Mouse (Mus musculus) cerebellum, adult 9-11 months (tissue): ENCODE data around the gene Ror1.

ENCODE experiments used
- DNase-seq: peaks from one replicate; pipeline ENCODE4 v3.0.0; 2022

The Ror1 gene

GRCm38 (mm10) chr4:100328361-100328970 lies 232.9 kb downstream of the Ror1 start:
- DNase-seq = no peak

DNA sequence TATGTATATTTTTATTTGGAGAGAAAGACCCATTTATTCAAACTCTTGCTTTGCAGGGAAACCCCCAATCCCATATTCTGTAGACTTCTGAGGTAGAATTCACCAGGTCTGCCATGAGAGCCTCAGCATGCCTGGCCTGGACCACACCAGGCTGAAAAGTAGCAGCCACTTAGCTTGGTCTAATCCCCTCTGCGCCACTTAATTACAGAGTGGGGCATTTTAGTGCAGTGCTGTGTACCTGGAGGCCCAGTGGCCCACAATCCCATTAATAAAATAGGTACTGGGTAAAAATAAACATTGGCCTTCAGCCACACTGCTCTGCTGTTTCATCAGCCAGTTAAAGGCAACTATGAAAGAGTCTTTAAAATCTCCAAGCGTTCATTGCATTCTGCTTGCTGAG lies 239.6 kb downstream of the Ror1 start:
- DNase-seq = no peak

DNA sequence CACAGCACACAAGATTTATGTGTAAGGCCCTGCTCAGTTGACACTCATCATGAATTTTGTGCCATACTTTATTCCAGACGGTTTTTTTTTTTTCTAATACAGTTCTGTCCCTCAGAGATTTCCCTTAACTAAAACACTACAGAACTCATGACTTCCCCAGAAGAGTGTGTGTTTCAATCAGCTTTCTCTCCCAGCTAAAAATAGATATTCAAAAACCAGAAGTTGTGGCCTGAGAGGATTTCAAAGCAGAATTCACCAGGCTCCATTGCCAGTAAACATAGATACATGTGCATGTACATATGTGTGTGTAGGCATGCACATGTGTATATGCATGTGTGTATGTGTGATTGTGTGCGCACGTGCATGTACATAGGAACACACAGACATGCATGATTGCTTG lies 252.2 kb downstream of the Ror1 start:
- no peak for DNase-seq

DNA sequence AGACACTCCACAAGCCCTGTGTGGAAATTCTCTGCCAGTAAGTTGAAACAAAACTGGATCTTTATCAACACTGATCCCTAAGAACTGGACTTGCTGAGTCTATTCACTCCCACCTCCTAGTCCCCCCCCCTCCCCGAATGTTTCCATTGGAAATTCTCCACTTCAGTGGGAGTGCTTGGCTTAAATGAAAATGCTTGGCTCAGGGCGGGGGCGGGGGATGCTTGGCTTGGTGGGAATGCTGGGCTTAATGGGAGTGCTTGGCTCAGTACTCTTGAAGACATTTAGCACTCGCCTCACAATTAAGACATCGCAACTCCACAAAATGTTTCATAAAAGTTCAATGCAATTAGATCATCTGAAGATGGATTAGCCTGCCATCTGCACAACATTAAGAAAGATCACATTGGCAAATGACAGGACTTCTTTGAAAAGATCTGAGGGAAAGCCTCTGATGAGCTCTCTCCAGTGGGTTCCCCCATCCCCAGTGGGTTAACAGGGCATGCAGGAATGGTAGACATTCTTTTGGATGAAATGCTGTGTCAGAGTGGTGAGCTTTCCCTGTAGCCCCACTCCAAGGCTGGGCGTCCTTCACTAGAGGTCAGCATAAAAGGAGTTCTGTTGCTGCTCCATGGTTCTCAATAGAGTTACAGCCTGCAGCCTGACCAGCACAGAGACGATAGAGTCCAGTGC lies 254.7 kb downstream of the Ror1 start:
- no peak for DNase-seq

DNA sequence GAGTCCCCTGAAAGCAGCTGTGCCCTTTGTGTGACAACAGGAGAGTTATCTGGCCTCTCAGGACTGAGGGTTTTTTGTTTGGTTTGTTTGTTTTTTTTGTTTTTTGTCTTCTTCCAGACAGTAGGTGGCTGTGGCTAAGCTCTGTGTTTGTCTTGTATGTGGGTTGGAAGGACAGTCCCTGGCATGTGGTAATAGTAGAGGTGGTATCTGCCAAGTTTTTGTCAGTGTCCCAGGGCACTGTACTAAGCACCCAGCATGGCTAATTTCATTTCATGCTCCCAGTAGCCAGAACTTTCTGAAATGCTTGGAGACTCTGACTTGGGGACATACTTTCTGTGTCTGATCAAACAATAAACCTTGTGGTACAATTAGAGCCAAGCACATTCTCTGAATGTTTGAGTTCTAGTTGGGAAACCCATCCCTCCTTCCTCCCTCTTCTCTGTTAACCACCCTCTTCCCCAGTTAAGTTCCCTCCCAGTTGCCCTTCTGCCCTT lies 256.3 kb downstream of the Ror1 start:
- DNase-seq = no peak

DNA sequence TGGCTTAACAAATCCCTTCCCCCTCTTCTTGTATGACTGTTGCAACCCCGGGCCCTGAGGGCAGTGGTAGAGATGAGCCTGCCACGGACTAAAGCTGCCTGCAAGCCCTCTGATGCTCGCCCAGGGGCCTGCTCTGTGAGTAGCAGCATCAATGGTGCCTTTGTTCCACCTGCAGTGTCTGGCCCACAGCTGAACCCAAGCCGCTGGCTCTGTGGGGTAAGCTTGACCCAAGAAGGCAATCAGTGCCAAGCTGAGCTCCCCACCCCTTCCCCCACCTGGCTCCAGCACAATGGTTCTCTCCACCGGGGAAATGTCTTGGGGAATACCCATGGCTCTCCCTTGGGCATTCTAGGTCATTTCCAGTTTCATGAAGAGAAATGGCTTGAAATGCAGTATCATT lies 260.0 kb downstream of the Ror1 start:
- DNase-seq = no peak

DNA sequence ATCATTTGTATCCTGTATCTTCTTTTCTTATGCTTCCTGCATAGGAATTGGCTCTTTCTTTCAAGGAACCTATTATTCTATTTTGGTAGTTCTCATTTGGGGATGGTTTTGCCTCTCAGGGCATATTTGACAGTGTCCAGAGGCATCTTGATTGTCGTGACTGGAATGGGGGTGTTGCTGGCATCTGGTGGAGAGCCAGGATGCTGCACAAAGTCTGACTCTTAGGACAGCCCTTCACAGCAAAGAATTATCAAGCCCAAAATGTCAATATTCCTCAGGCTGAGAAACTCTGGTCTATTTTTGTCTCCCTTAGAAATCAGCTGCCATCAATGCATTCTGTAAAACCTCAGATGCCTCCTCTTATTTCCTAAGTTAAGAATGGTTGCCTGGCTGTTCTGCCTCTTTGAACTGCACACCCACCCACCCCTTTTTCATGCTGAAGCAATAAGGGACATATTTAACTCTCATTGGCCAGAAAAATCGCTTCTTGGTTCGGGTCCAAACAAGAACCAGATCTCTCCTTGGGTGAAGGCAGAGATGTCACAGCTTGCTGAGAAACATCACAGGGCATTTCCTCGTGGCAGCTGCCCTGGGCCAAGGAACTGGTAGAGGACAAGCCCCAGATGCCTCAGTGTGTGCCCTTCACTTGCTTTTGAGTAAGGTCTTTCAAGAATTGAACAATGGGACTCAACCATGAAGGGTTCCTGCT lies 262.4 kb downstream of the Ror1 start:
- DNase-seq = no peak

DNA sequence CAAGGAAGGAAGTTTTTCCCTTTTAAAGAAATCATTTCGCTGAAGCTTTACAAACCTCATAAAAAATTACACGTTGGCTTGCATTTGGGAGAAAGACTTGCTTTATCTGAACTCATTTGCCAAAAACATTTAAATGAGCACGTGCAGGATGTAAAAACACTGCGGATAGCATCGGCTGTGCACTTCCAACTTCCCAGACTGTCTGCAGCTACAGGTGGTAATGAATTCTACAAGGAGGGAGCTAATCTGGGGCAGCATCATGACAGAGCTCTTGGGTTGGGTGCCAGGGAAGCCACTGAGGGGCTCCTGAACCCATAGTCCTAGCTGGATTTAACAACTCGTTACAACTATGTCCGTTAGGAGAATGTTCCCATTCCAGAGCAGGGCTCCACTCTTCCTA lies 268.1 kb downstream of the Ror1 start:
- no peak for DNase-seq

DNA sequence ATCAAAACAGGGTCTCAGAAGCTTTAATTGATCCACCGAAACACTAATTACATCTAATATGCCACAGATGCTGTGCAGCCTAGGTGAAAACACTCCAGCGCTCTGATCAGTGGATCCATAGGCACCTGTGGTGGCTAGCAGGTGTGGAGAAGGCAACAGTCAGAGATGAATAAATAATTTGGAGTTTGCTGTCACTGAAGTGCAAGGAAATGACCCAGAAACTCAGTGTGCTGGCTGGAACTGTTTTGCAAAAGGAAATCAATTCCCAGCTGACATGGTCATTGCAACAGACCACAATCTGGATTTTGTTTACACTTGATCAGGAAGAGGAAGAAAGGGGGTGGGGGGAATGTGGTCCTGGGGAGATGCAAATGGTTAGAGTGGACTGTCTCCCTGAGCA lies 273.1 kb downstream of the Ror1 start:
- DNase-seq = no peak

- no peak for DNase-seq
Measured at GRCm38 (mm10) chr4:100369541-100370174, 274.1 kb downstream of the Ror1 start.

DNA sequence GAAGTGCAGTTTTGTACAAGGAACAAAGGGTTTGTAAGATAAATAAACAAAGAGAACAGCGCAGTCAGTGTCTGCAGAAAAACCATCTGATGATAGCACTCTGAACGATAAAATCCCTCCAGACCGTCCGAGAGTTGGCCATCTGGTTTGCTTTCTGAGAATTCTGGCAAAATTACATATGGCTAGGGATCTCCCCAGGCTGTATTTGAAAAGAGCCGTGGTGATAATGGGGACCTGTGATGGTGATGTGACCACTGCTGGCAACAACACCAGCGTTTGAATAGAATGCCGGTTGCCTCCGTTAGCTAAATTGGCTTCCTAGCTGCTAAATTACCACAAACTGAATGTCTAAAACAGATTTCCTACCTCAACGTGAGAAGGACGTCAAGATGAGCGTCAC lies 277.2 kb downstream of the Ror1 start:
- DNase-seq = peak; percentile 69

- DNase-seq = no peak
Measured at GRCm38 (mm10) chr4:100373780-100374179, 278.2 kb downstream of the Ror1 start.

- DNase-seq = no peak
Measured at GRCm38 (mm10) chr4:100375286-100375685, 279.7 kb downstream of the Ror1 start.

DNA sequence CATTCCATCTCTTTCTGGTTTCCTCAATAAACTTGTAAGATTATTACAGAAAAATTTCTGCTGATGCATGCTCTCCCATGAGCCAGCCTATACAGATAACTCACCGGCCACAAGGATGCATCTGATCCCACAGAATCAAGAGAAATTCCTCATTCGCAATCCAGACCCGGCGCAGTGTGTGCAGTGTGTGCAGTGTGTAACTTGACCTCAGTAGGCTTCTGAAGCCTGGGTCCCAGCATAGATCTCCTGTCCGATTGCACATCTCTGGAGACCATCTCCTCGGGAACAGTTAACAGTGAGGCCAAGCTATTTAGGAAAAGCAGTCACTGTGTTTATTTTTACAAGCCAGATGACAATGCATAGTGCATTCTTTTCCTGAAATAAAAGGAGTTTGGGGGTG lies 280.6 kb downstream of the Ror1 start:
- DNase-seq = no peak

DNA sequence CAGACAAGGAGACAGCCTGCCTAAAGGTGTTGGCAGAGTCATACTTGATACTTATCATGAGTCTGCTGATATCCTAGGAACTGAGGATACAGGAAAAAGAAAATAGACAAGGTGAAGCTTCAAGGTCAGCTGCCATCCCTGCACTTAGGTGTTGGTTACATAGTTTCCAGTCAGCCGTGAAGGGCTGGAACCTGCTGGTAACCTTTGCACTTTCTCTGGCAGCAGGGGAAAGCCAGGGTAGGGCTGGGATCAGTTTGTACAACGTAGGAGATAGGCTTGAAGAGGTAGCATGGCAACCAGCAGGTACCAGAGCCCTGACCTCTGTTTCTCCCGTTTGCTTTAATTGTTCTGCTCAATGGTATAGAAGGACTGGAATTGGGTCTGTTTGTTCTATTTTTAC lies 281.6 kb downstream of the Ror1 start:
- no peak for DNase-seq

DNA sequence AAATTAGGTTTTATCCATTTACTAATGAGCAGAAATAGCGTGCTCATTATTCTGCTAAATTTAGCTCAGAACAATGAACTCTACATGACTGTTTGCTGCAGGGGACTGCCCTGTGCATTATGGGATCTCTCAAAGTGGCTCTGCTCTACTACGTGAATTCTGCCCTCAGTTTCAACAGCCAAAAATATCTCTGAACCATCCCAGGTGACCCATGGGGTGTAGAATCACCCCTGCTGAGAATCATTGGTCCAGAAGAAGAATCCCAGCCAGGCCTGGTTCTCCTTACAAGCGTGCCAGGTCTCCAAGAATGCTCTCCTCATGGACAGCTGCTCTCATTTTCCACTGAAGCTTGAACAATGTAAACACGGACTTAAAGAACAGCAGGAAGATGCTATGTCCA lies 282.4 kb downstream of the Ror1 start:
- peak; percentile 76 for DNase-seq

DNA sequence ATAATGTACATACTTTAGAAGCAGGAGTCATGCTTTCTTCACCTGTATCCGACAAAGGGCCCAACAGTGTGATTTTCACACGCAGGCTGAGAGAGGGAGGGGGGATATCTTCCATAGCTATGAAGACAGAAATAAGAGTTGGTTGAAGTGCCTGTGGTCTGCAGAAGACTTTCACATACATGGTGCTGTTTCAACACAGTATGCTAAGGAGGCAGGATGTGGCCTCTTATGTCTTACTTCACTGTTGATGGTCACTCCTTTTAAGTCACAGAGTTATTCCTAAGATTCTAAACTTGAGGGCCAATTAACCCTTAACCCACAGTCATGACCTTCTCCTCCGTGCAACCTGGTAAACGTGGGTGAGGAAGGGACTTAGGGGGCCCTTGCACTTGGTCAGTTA lies 286.2 kb downstream of the Ror1 start:
- DNase-seq = no peak

DNA sequence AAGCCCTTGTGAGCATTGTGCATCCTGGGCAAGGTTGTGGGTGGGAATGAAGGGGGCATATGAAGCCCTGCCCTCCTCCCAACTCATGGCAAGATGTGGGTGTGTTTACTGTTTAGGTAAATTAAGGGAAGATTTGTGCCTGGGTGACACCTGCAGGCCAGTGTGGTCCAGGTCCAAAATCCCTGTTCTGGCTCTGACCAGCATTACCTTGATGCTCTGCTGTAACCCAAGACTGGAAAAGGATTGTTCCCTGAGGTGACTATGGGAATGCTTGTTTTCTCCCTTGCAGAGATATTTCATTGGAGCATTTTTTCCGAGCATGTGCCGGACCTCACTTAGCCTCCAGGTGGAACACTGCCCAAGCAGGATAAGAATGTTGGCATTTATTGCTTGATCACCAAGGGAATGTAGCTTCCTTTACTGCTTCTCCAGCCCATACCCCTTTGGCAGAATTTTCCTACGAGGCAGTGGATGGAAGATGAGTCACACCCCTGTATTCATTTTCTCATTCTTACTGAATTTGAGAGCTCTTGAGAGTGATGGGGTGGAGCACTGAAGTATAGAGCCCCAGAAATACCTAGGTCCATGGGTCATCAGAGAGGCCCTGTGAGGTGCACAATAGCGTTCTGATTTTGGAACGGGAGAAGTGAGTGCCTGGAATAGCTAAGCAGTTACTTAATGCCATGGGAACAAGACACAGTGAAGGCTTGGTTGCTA lies 290.8 kb downstream of the Ror1 start:
- peak; percentile 56 for DNase-seq

DNA sequence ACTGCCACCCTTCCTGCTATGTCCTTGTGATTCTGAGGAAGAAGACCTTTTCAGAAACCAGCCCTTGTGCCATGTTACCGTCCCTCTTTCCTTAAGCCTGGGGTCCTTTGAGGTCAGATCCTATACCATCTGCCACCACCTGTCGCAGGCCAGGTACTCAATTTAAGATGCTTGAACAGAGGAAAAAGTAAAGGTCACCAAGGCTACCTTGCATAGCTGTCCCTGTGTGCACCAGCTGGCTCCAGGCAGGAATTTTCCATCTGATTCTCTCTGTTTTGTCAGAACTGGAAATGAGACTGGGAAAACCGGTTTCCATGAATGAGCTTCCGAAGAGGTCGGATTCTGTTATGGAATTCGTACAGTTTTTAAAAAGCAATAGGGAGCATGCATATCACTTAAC lies 294.8 kb downstream of the Ror1 start:
- DNase-seq = peak; percentile 61

GRCm38 (mm10) chr4:100391021-100391420 lies 295.4 kb downstream of the Ror1 start:
- no peak for DNase-seq

GRCm38 (mm10) chr4:100393374-100394061 lies 297.9 kb downstream of the Ror1 start:
- no peak for DNase-seq

GRCm38 (mm10) chr4:100395407-100395806 lies 299.8 kb downstream of the Ror1 start:
- no peak for DNase-seq
